8 mouse cellular contexts compared by ENCODE assay signal in the genomic region with DNA sequence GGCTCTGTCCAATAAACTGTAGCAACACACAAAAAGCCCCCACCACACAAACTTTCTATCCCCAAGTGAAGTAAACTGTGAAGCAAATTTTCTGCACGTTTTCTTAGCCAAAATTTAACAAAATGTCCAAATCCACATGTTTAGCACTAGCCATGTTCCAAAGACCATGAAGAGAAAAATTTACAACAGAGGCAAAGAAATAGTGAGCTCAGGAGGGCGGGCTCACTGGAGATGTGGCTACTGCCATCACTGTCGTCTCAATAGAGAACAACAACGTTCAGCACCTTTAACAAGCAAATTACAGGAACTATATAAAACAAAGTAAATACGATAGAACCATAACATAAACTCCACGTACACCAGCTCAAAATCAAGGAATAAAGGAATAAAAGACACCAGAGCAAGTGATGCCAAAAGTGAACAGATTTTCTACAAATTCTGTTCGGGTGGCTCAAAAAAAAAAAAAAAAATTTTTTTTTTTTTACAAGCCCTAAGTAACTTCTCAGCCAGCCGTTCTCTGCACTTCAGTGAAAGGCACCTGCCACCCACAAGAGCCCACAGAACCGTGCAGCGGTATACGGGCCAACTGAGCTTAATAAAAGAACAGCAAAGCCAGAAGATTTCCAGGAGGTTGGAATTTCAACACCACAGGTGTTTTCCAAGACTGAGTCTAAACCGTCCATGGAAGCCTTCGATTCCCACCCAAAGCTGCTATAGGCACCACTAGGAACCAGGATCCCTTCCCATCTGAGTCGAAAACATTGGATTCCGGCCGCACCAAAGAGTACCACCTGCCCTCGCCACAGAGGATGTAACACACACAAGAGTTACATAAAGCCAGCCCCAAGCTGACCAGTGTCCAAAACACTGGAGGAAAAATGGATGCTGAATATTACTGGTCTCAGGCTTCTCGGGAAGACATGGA. TPM values are rescaled to one million over a fixed set of nuclear protein-coding genes. Genes with fewer than 3 reads are reported as not detected.
DNase-seq lines count a peak whose midpoint lies in the region; ATAC-seq and TF ChIP-seq lines count a peak whose summit lies in the region.

No protein-coding gene starts in this region.

- intact Hi-C loops in gastrocnemius, postnatal 36 days (cut with DNase I), result loop anchor here (5.0 kb wide), 2 partner anchors 64 to 221 kb away; no protein-coding TSS in a partner anchor
- intact Hi-C loops in left cerebral cortex, postnatal 10 days (cut with DNase I), result loop anchor here (5.0 kb wide), 5 partner anchors 54 to 221 kb away; no protein-coding TSS in a partner anchor

- TF ChIP-seq CTCF in hindbrain, postnatal 0 days (IDR thresholded peaks at IDR 0.05; ENCODE audit: low read depth), result no peak

- H3K27ac ChIP-seq in embryonic facial prominence, embryonic 10.5 days (replicated peaks), result peak overlapping the region; percentile 99
- H3K27ac ChIP-seq in hindbrain, postnatal 0 days, result peak overlapping the region; percentile 100
- H3K27ac ChIP-seq in midbrain, embryonic 12.5 days (replicated peaks), result peak overlapping the region; percentile 99

- H3K4me3 ChIP-seq in embryonic facial prominence, embryonic 10.5 days, result peak overlapping the region; percentile 90
- peak overlapping the region; percentile 95 for H3K4me3 ChIP-seq in hindbrain, postnatal 0 days (ENCODE audit: low read length)
- peak overlapping the region; percentile 99 for H3K4me3 ChIP-seq in midbrain, embryonic 12.5 days

- DNase-seq in kidney, adult 9 months, result peak; percentile 22
- DNase-seq in kidney, adult 11 months, result no peak
- DNase-seq in embryonic facial prominence, embryonic 10.5 days (ENCODE audit: low spot score), result no peak
- DNase-seq in hindbrain, postnatal 0 days (ENCODE audit: low spot score), result peak; percentile 19
- DNase-seq in urinary bladder, adult 2 months (ENCODE audit: low spot score), result no peak
- no peak for DNase-seq in gastrocnemius, postnatal 36 days
- no peak for DNase-seq in left cerebral cortex, postnatal 10 days (ENCODE audit: extremely low spot score in 1 of 2, low spot score in 2 of 2)

- H3K4me1 ChIP-seq in embryonic facial prominence, embryonic 10.5 days, result peaks cover 53% of the 10 kb centered on the region
- H3K4me1 ChIP-seq in hindbrain, postnatal 0 days (ENCODE audit: insufficient read depth, low read length), result peaks cover 27% of the 10 kb centered on the region
- peaks cover 40% of the 10 kb centered on the region for H3K4me1 ChIP-seq in midbrain, embryonic 12.5 days

- H3K27me3 ChIP-seq in embryonic facial prominence, embryonic 10.5 days (replicated peaks; ENCODE audit: low read depth, poor library complexity, severe bottlenecking), result no peaks in the 10 kb centered on the region
- H3K27me3 ChIP-seq in hindbrain, postnatal 0 days (ENCODE audit: insufficient read depth, low read length), result no peaks in the 10 kb centered on the region
- no peaks in the 10 kb centered on the region for H3K27me3 ChIP-seq in midbrain, embryonic 12.5 days

- 48% methylated on average over 18 of the region's 18 CpGs for WGBS in embryonic facial prominence, embryonic 10.5 days
- 7% methylated on average over 18 of the region's 18 CpGs for WGBS in hindbrain, postnatal 0 days
- 22% methylated on average over 18 of the region's 18 CpGs for WGBS in midbrain, embryonic 12.5 days

- no peaks in the 10 kb centered on the region for H3K36me3 ChIP-seq in embryonic facial prominence, embryonic 10.5 days (replicated peaks)
- H3K36me3 ChIP-seq in hindbrain, postnatal 0 days (ENCODE audit: insufficient read depth, low read length), result no peaks in the 10 kb centered on the region
- H3K36me3 ChIP-seq in midbrain, embryonic 12.5 days, result no peaks in the 10 kb centered on the region

- peak overlapping the region; percentile 99 for H3K9ac ChIP-seq in hindbrain, postnatal 0 days (replicated peaks; ENCODE audit: low read length)
- peak overlapping the region; percentile 99 for H3K9ac ChIP-seq in midbrain, embryonic 12.5 days (replicated peaks)

- peak overlapping the region; percentile 93 for H3K4me2 ChIP-seq in hindbrain, postnatal 0 days (ENCODE audit: low read depth, low read length)
- peak overlapping the region; percentile 72 for H3K4me2 ChIP-seq in midbrain, embryonic 12.5 days (replicated peaks)

- ATAC-seq in hindbrain, postnatal 0 days, result no peak
- ATAC-seq in midbrain, embryonic 12.5 days (ENCODE audit: low FRiP score, low read depth), result no peak

- no peaks in the 10 kb centered on the region for H3K9me3 ChIP-seq in embryonic facial prominence, embryonic 10.5 days
- H3K9me3 ChIP-seq in hindbrain, postnatal 0 days (ENCODE audit: low read length), result no peaks in the 10 kb centered on the region
- no peaks in the 10 kb centered on the region for H3K9me3 ChIP-seq in midbrain, embryonic 12.5 days

RNA-seq across cellular contexts. Expression of gene Arhgap21, which starts 2.2 kb away (rescaled TPM):
- 15.7 and 23.1 TPM in 2 replicates for polyA plus RNA-seq in embryonic facial prominence, embryonic 10.5 days (2016; fragmentation: Nextera tagmentation; extraction: Ambion mirVana)
- total RNA-seq in hindbrain, postnatal 0 days (2014; rRNA removed), result 65.8 and 76.4 TPM in 2 replicates
- 26.6 and 27.7 TPM in 2 replicates for polyA plus RNA-seq in hindbrain, postnatal 0 days (2015; fragmentation: Nextera tagmentation; extraction: Ambion mirVana)
- polyA plus RNA-seq in midbrain, embryonic 12.5 days (2016; fragmentation: Nextera tagmentation; extraction: Ambion mirVana), result 67.8 and 75.0 TPM in 2 replicates
- 14.5 and 25.7 TPM in 2 replicates for polyA plus RNA-seq in urinary bladder, adult 2 months (2012; rRNA removed)
- total RNA-seq in gastrocnemius, postnatal 36 days (2021), result 10 to 100 TPM; 25.2 to 28.7 TPM
- 100 to 1,000 TPM; 204 to 212 TPM for total RNA-seq in left cerebral cortex, postnatal 10 days (2021)

Comparison
In these comparisons a context has a peak if more than half of its experiments do, and no peak if none do; other contexts are left out.
1. DNase-seq: peak in kidney, adult 9 months (single experiment) and hindbrain, postnatal 0 days (single experiment); none in kidney, adult 11 months (single experiment), embryonic facial prominence, embryonic 10.5 days (single experiment), urinary bladder, adult 2 months (single experiment), gastrocnemius, postnatal 36 days (0 of 2) and left cerebral cortex, postnatal 10 days (0 of 2).
2. Peak in every context shown above with its lines, with median percentiles within 50 percentile points of each other: H3K27ac ChIP-seq and H3K4me3 ChIP-seq.